Mouse (Mus musculus) lung, adult 2 months (tissue): ENCODE results near the gene Rpap3.

Source experiments
- CTCF ChIP-seq: fragments of 200-500 bp; IDR thresholded peaks from 2 replicates; pipeline ENCODE4 v1.5.1; 2011; ENCODE audit warnings: mild to moderate bottlenecking, low read length, control low read depth; ENCODE audit not compliant: insufficient read depth
- POLR2A ChIP-seq: fragments of 200-500 bp; IDR thresholded peaks from 2 replicates; pipeline ENCODE4 v1.6.1; 2011; ENCODE audit warnings: low read depth, mild to moderate bottlenecking, control low read depth, low read length, borderline replicate concordance; ENCODE audit errors: extremely low read depth

DNA sequence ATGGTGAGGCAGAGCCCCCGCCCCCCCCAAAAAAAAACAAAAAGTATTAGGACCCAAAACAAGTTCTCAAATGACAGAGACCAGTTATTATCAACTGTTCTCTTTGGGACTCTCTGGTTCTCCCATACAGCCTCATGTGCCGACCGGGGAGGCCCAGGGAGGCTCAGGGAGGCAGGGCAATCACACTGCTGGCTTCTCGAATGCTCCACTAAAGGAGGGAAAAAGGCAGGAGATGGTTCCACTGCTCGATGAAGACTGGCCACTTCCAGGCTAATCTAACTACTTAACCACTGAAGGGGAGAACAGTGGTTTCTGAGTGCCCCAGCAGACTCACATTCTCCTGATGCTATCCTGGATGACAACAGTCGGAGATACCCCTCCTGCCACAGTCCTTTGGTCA is 6.9 kb upstream of the Rpap3 start:
- no peak for TF ChIP-seq CTCF
- TF ChIP-seq POLR2A = no peak
